Comparison of ENCODE assay signal across 10 mouse cellular contexts in genomic region chr6:29848808-29849207, GRCm38 (mm10).
A peak's percentile ranks its signal among the peaks of the same experiment; 100 is the strongest.
DNase-seq lines count a peak whose midpoint lies in the region; ATAC-seq lines count a peak whose summit lies in the region.
"Had no signal": no experiment of that assay in that cellular context is flagged by ENCODE, and none has a peak within 500 bp of the region (broad histone marks: within the 10 kb centered on the region; RNA-seq: fewer than 3 reads in every experiment).

No protein-coding gene starts in this region.

- H3K4me3 ChIP-seq in liver, embryonic 15.5 days (replicated peaks), result no peak overlapping the region
- H3K4me3 ChIP-seq in intestine, embryonic 14.5 days (ENCODE audit: low read depth, low read length), result no peak overlapping the region
- no peak overlapping the region for H3K4me3 ChIP-seq in stomach, embryonic 15.5 days (replicated peaks)
- H3K4me3 ChIP-seq: midbrain, embryonic 12.5 days had no signal

- H3K4me2 ChIP-seq in liver, embryonic 15.5 days, result no peak overlapping the region
- H3K4me2 ChIP-seq in intestine, embryonic 14.5 days (ENCODE audit: low read length), result no peak overlapping the region
- no peak overlapping the region for H3K4me2 ChIP-seq in stomach, embryonic 15.5 days
- H3K4me2 ChIP-seq: midbrain, embryonic 12.5 days had no signal

- peaks cover 28% of the 10 kb centered on the region for H3K4me1 ChIP-seq in liver, embryonic 15.5 days (replicated peaks)
- no peaks in the 10 kb centered on the region for H3K4me1 ChIP-seq in intestine, embryonic 14.5 days (replicated peaks; ENCODE audit: control insufficient read depth, insufficient read depth, low read length)
- no peaks in the 10 kb centered on the region for H3K4me1 ChIP-seq in stomach, embryonic 15.5 days

- no peak overlapping the region for H3K27ac ChIP-seq in liver, embryonic 15.5 days (replicated peaks)
- H3K27ac ChIP-seq in intestine, embryonic 14.5 days (ENCODE audit: low read depth), result peak overlapping the region; percentile 16; the same call in 1 of the 2 replicates
- peak overlapping the region; percentile 53 for H3K27ac ChIP-seq in stomach, embryonic 15.5 days
- H3K27ac ChIP-seq: midbrain, embryonic 12.5 days had no signal

- no peak overlapping the region for H3K9ac ChIP-seq in liver, embryonic 15.5 days
- no peak overlapping the region for H3K9ac ChIP-seq in intestine, embryonic 14.5 days (ENCODE audit: low read length)
- H3K9ac ChIP-seq in stomach, embryonic 15.5 days, result no peak overlapping the region
- H3K9ac ChIP-seq: midbrain, embryonic 12.5 days had no signal

- no peaks in the 10 kb centered on the region for H3K27me3 ChIP-seq in liver, embryonic 15.5 days
- no peaks in the 10 kb centered on the region for H3K27me3 ChIP-seq in intestine, embryonic 14.5 days (replicated peaks; ENCODE audit: control insufficient read depth, insufficient read depth, low read length)
- H3K27me3 ChIP-seq in stomach, embryonic 15.5 days (replicated peaks), result no peaks in the 10 kb centered on the region
- H3K27me3 ChIP-seq: midbrain, embryonic 12.5 days had no signal

- DNase-seq in liver, result no peak
- no peak for DNase-seq in intestine, embryonic 14.5 days (ENCODE audit: low spot score)
- DNase-seq in kidney, postnatal 36 days, result peak; percentile 67 to 85
- DNase-seq in embryo, embryonic 9.5 days (ENCODE audit: extremely low spot score), result no peak
- DNase-seq: cerebellum, adult 9-10 months had no signal

- ATAC-seq in liver, embryonic 15.5 days (ENCODE audit: insufficient read depth), result 0 out of 2 replicates have a peak, but pooled peaks have one; percentile 15
- no peak; the same call in 1 of the 2 replicates for ATAC-seq in intestine, embryonic 14.5 days (replicated peaks; ENCODE audit: low FRiP score, low TSS enrichment, low read depth)
- peak; percentile 59 for ATAC-seq in stomach, embryonic 15.5 days (ENCODE audit: insufficient read depth, low FRiP score, low read depth)
- ATAC-seq in erythroid progenitor cell, adult 5-6 weeks (replicated peaks; ENCODE audit: low FRiP score, poor library complexity, severe bottlenecking), result no peak
- no peak for ATAC-seq in granulocyte monocyte progenitor cell, adult 5-6 weeks (replicated peaks; ENCODE audit: poor library complexity, severe bottlenecking)

- 51% methylated on average over 3 of the region's 3 CpGs for WGBS in liver, embryonic 15.5 days (ENCODE audit: insufficient replicate concordance)
- 64% methylated on average over 3 of the region's 3 CpGs for WGBS in intestine, embryonic 14.5 days
- WGBS in stomach, embryonic 15.5 days, result 40% methylated on average over 3 of the region's 3 CpGs

- no peaks in the 10 kb centered on the region for H3K36me3 ChIP-seq in liver, embryonic 15.5 days (replicated peaks)
- no peaks in the 10 kb centered on the region for H3K36me3 ChIP-seq in intestine, embryonic 14.5 days (ENCODE audit: control insufficient read depth, insufficient read depth, low read length)
- no peaks in the 10 kb centered on the region for H3K36me3 ChIP-seq in stomach, embryonic 15.5 days
- H3K36me3 ChIP-seq: midbrain, embryonic 12.5 days had no signal

- H3K9me3 ChIP-seq in liver, embryonic 15.5 days (replicated peaks), result no peaks in the 10 kb centered on the region
- H3K9me3 ChIP-seq in intestine, embryonic 14.5 days (ENCODE audit: control insufficient read depth, low read length), result no peaks in the 10 kb centered on the region
- H3K9me3 ChIP-seq in stomach, embryonic 15.5 days, result no peaks in the 10 kb centered on the region
- H3K9me3 ChIP-seq: midbrain, embryonic 12.5 days had no signal

Comparison
In these comparisons a context has a peak if more than half of its experiments do, and no peak if none do; other contexts are left out.
1. ATAC-seq: peak in liver, embryonic 15.5 days (single experiment) and stomach, embryonic 15.5 days (single experiment); none in intestine, embryonic 14.5 days (single experiment), erythroid progenitor cell, adult 5-6 weeks (single experiment) and granulocyte monocyte progenitor cell, adult 5-6 weeks (single experiment).
2. DNase-seq: peak in kidney, postnatal 36 days (2 of 2); none in liver (single experiment), intestine, embryonic 14.5 days (single experiment) and embryo, embryonic 9.5 days (single experiment).